Mouse (Mus musculus) kidney, embryonic 16.5 days (tissue): ENCODE measurements around the gene Tubgcp5. TPM values are rescaled to one million over a fixed set of nuclear protein-coding genes. Genes with fewer than 3 reads are reported as not detected.

Experiments used
- polyA plus RNA-seq: library from polyadenylated mRNA; unstranded; fragments of >200 nt; fragmentation: Nextera tagmentation; extraction: Ambion mirVana; gene quantifications from 2 replicates; pipeline ENCODE4 v1.2.1, GENCODE M21; 2015

The Tubgcp5 gene
- polyA plus RNA-seq, 1 experiment from 2014 or later, result 27.6 TPM

Other genes starting within 250 kb of the Tubgcp5 start
- gene Siglech, start 26.0 kb upstream of the Tubgcp5 start, polyA plus RNA-seq, result 0.40 TPM in 1 of 2 replicates, not detected in the other
- 113 and 114 TPM in 2 replicates for gene Cyfip1, start 47.6 kb downstream of the Tubgcp5 start, polyA plus RNA-seq
- gene Nipa2, start 168.3 kb downstream of the Tubgcp5 start, polyA plus RNA-seq, result 40.6 and 42.8 TPM in 2 replicates
- gene Nipa1, start 225.8 kb downstream of the Tubgcp5 start, polyA plus RNA-seq, result 4.4 and 5.9 TPM in 2 replicates